Mouse (Mus musculus) left cerebral cortex, adult 11 months (tissue): ENCODE measurements around the gene Lypd6b.

Experiments used
- DNase-seq: peaks from one replicate; pipeline ENCODE4 v3.0.0; 2022; ENCODE audit warnings: low spot score

Gene Lypd6b

DNA sequence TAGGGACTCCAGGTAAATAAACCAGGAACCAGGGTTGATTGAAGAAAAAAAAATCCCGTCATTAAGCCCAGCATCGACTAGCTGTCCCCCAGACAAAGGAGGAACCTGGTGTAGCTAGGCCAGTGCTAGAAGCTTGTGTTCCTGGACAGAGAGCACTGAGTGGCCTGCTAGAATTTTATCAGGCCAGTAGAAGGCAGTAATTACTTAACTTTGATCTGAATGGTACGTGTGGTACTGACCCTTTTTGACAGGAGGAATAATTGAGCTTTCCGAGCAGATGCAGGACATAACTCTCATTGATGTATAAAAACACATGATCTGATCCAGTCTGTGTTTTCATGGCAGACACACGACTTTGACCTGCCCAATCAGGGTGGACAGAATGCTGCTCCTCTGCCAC, 154.6 kb downstream of the Lypd6b start:
- no peak for DNase-seq

DNA sequence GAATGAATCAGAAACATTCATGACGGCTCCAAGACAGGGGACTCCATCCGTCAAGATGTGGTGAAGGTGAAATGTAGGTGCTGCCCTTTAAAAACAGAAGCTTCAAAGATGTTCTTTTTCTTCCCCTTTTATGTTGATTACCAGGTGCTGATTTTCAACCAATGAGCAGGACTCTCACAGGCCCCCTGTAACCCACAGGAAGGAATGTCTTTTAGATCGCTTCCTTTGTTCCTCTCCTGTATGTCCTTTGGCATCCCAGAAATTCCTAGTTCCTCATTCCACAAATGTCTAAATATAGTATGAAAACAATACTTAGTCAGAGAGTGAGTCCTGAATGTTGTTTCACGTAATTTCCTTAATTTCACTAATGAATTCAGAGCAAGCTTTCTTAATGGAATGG, 164.2 kb downstream of the Lypd6b start:
- no peak for DNase-seq

DNA sequence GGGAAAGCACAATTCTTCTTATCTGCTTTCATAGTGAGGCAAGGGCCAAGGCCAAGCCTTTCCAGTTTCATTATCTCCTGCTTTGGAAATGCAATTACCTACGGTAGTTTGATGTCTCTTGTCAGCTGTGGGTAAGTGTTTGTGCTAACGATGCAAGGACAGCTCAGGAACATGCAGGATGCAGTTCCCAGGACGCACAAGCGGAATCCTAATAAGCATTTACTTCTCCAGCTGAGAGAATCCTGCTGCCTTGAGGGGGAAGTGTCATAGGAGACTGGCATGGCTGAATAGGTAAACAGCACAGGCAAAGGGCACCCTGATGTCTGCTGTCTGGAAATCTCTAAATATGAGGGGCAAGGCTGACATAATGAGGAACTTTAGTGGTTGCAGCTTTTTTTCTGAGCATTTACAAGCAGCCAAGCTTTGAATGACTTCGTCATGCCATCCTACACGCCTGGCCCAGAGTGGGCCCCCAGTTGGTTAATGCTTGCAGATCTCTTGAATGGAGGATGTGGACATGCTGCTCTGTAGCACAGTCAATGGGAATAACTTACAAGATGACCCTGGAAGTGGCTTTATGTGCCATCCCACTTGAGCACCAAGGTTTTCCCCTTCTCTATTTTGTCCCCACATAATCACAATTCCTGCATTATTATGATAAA, 165.3 kb downstream of the Lypd6b start:
- DNase-seq = no peak

DNA sequence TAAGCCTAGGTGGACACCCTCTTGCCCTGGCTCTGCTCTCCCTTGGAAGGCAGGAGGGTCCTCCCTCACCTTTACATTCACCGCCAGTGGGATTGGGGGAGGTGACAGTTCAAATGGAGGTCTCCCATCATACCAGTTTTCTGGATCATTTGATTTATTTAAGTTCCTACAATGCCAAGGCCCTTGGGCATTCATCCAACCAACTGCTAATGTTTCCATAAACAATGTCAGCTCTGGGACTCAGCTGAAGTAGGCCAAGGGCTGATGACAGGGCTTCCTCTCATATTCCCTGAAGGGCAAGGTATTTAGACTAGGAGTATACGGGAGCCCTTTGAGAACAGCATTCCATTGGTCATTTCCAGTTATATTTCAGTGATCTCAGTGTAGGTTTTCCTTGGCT, 170.0 kb downstream of the Lypd6b start:
- DNase-seq = no peak

DNA sequence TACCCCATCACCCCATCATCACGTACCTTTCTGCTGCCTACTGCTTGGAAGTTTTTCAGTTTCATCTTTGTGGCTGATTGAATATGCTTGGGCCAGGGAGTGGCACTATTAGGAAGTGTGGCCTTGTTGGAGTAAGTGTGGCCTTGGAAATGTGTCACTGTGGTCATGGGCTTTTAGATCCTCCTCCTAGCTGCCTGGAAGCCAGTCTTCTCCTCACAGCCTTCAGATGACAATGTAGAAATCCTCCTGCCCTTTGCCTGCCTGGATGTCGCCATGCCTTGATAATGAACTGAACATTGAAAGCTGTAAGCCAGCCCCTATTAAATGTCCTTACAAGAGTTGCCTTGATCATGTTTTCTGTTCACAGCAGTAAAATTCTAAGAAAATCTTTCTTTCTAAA, 174.5 kb downstream of the Lypd6b start:
- no peak for DNase-seq

DNA sequence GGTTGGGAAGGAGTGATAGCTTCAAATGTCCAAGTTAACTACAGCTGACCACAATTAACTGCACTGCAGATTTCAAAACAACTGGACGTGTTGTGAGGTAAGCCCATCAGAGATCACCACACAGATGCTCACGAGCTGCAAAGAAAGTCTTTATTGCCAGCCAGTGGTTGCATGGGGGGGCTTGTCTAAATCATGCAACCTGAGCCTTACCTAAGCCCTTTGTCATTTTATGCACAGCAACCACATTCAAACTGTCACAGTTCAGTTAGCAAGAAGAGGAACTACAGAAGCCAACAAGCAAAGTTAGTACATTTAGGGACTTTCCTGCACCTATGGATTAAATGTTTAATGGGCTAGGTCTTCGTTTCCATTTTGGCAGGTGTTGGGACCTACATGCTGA, 177.4 kb downstream of the Lypd6b start:
- no peak for DNase-seq

DNA sequence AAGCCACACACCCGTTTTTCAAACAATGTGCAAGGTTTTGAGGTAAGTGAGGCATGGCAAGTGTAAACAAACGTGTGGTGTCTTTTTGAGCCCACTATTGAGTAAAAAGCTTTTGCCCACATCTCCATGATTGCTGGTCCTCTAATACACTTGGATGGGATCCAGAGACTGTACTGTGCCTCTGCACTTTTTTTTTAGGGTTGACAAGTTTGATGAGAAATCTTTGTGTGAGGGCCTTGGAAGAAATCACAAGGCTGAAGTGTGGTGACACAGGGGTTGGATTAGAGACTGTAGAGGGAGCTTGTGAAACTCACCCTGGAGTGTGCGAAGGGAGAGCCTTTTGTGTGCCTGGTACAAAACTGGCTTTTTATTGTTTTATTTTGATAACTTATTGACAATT, 180.3 kb downstream of the Lypd6b start:
- no peak for DNase-seq

DNA sequence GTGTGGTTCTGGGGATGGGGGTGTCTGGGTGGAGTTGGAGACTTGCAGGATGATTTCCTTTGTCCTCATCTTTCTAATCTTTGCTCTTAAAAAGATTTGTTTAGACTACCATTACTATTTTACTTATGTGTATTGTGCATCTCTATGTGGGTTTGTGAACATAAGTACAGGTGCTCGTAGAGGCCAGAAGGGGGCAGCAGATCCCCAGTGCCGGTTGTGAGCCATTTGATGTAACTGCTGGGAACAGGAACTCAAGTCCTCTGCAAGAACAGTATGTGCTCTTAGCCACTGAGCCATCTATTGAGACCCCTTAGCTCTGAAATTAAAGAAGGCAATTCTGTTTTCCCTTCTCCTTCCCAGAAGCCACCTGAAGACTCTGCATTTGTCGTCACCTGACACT, 183.5 kb downstream of the Lypd6b start:
- no peak for DNase-seq

DNA sequence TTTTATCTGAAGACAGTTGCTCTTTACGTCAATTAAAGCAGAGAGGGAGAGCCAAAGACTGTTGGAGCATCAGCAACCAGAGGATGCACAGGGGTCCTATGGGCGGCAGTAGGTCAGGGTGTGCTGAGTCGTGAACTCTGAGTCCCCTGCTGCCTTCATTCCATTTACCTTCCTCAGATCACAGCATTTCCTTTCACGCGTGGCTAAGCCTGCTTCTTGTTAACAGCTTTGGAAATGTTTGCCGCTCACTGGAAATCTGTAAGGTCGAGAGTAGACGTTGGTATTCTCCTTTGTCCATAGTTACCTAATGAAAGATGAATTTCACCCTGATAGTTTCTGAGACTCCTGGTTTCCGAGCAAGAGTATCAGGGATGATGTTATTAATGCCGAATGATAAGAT, 191.1 kb downstream of the Lypd6b start:
- no peak for DNase-seq

DNA sequence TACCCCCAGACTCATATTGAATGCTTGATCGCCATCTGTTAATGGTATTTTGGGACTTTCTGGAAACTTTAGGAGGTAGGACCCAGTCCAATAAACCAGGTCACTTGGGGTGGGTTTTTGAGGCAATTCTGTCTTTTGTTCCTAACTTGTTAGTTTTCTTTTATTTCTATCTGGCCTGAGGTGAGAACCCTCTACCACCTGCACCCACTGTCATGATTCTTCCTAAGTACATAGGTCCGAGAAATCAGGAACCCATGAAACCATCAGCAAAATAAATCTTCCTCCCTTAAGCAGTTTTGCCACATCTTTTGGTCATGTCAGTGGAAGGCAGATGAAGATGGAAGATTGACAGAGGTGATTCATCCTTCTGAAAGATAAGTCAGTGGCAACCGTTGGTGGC, 192.5 kb downstream of the Lypd6b start:
- DNase-seq = no peak

DNA sequence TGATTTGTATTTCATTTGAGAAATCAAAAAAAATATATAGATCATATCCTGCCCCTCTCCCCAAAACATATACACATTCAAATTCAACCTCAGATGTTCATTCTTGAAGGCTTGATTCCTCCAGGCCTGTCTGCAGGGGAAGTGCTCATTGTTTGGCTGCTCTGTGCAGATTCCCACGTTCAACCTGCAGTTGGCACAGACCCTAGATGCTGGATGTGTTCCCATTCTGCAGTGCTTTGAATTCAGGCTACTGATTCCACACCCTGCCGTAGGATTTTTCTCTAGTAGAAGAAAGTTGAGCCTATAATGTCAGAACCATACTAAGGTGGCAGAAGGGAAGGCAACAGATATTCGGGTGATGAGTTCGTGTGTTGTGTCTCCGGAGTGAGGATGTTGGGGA, 195.5 kb downstream of the Lypd6b start:
- DNase-seq = no peak

DNA sequence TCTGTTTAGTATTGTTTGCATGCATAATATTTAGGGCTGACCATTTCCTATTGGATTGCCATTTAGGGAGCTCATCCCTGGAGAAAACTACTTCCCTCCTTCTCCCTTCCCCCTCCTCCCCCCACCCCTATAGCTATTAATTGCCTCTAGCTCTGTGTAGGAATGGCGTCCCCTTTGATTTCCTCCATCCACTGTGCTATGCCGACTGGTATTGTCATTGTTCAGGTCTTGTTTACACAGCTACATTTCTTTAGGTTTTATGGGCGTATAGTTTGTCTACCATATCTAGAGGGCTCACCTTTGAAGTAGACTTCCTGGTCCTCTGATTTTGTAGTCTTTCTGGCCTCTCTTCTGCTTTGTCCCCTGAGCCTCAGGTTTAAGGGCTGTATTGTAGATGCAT, 197.3 kb downstream of the Lypd6b start:
- no peak for DNase-seq

DNA sequence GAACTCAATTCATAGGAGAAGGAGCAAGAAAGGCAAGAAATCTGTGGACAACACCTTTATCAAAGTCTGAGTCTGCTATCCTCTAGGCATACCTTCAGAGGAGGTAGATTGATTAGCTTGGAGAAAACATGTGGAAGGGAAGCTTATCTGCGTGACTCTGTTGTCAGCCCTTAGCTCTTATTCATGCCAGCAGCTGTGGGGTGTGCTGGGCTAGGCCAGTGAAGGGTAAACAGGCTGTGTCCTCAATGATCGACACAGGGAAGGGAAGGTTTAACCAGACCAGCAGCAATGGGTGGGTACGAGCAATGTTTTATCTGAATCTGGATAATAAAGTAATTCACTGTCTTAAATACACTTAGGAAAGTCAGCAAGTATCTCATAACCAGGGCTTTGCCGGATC, 208.4 kb downstream of the Lypd6b start:
- DNase-seq = no peak

DNA sequence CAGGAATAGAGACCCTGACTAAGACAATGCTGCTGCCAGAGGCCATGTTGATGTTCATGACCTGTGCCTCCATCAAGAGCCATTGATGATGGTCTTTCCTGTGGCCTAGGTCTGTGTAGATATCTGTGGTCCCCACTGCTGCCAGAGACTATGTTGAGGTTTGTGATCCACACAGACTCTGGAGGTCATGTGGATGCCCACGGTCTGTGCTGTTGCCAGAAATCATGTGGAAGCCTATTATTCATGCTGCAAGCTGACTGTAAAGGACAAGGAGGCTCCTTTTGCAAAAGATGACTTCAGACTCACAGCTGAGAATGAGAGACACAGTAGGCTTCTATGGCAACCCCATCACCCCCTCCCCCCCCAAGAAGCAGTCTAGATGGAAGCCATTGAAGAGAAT, 209.7 kb downstream of the Lypd6b start:
- DNase-seq = no peak
